Mouse (Mus musculus) spleen, postnatal 4 days (tissue): ENCODE measurements around the gene Nav3.

ENCODE experiments used
- DNase-seq, 2 experiments: peaks; one replicate each; pipeline ENCODE4 v3.0.0; 2022; ENCODE audit warnings: low spot score in 2 of 2

Nav3 gene

GRCm38 (mm10) chr10:110455838-110456493, at the start of gene Nav3:
TSS of gene Nav3 (minus strand) at chr10:110456204.
- DNase-seq = peak; percentile 17 to 61

GRCm38 (mm10) chr10:110485306-110485705, 29.3 kb upstream of the Nav3 start:
- DNase-seq = no peak

GRCm38 (mm10) chr10:110484822-110485221, 28.8 kb upstream of the Nav3 start:
- DNase-seq = no peak

- no peak for DNase-seq
Observed at GRCm38 (mm10) chr10:110479189-110479588, 23.2 kb upstream of the Nav3 start.

- no peak for DNase-seq
Observed at GRCm38 (mm10) chr10:110477689-110478314, 21.8 kb upstream of the Nav3 start.

- DNase-seq = no peak
Observed at GRCm38 (mm10) chr10:110474107-110474506, 18.1 kb upstream of the Nav3 start.

- DNase-seq = no peak
Observed at GRCm38 (mm10) chr10:110469445-110469844, 13.4 kb upstream of the Nav3 start.

- no peak for DNase-seq
Observed at GRCm38 (mm10) chr10:110455063-110455837, 754 bp downstream of the Nav3 start.

GRCm38 (mm10) chr10:110453566-110453965, 2.4 kb downstream of the Nav3 start:
- DNase-seq = no peak

- no peak for DNase-seq
Observed at GRCm38 (mm10) chr10:110440396-110440795, 15.6 kb downstream of the Nav3 start.

- DNase-seq = no peak
Observed at GRCm38 (mm10) chr10:110431078-110431477, 24.9 kb downstream of the Nav3 start.

- DNase-seq = no peak
Observed at GRCm38 (mm10) chr10:110429578-110429977, 26.4 kb downstream of the Nav3 start.

- DNase-seq = no peak
Observed at GRCm38 (mm10) chr10:110429052-110429451, 27.0 kb downstream of the Nav3 start.

GRCm38 (mm10) chr10:110421533-110421932, 34.5 kb downstream of the Nav3 start:
- no peak for DNase-seq

GRCm38 (mm10) chr10:110417003-110417402, 39.0 kb downstream of the Nav3 start:
- no peak for DNase-seq

GRCm38 (mm10) chr10:110415624-110416023, 40.4 kb downstream of the Nav3 start:
- DNase-seq = no peak

- DNase-seq = no peak
Observed at GRCm38 (mm10) chr10:110413281-110413897, 42.6 kb downstream of the Nav3 start.

GRCm38 (mm10) chr10:110402950-110403349, 53.1 kb downstream of the Nav3 start:
- DNase-seq = no peak

GRCm38 (mm10) chr10:110400642-110401041, 55.4 kb downstream of the Nav3 start:
- no peak for DNase-seq

GRCm38 (mm10) chr10:110398643-110399042, 57.4 kb downstream of the Nav3 start:
- no peak for DNase-seq

- no peak for DNase-seq
Observed at GRCm38 (mm10) chr10:110386476-110387197, 69.4 kb downstream of the Nav3 start.
